Mouse (Mus musculus) stomach, postnatal 0 days (tissue): ENCODE data around the gene Nol4l.

Experiments used
- CTCF ChIP-seq: IDR thresholded peaks from 2 replicates; pipeline ENCODE4 v1.5.1; 2016; ENCODE audit warnings: antibody characterized with exemption, low read depth, mild to moderate bottlenecking, moderate library complexity
- EP300 ChIP-seq: optimal IDR thresholded peaks from 2 replicates; pipeline ENCODE3; 2016; ENCODE audit warnings: antibody characterized with exemption

DNA sequence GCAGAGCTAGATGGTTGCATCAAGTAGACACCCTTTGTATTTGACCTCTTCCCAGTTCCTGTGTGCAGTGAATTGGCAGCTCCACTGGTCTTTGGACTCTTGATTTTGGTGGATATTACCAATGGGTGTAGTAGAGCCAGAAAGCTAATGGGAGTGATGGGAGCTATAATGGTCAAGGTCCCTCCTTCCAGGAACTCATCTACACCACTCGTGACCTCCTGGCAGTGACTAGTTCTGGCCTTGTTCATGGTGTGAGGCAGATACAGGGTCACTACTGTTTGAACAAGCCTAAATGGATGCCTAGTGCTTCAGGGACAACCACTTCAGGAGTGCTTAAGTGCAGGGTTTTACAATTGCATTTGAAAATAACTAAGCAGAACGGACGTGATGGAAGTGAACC lies 125.7 kb downstream of the Nol4l start:
- TF ChIP-seq CTCF (no peak), EP300 (no peak)
